18 mouse cellular contexts compared by ENCODE assay signal in genomic region chr7:99902918-99903665, GRCm38 (mm10). TPM values are rescaled to one million over a fixed set of nuclear protein-coding genes. Genes with fewer than 3 reads are reported as not detected.
A peak's percentile ranks its signal among the peaks of the same experiment; 100 is the strongest.
DNase-seq lines count a peak whose midpoint lies in the region; ATAC-seq and TF ChIP-seq lines count a peak whose summit lies in the region.
"Had no signal": no experiment of that assay in that cellular context is flagged by ENCODE, and none has a peak within 500 bp of the region (broad histone marks: within the 10 kb centered on the region; RNA-seq: fewer than 3 reads in every experiment).

No protein-coding gene starts in this region.

- no peaks in the 10 kb centered on the region for H3K9me3 ChIP-seq in forebrain, postnatal 0 days (ENCODE audit: low read length)
- H3K9me3 ChIP-seq in forebrain, embryonic 16.5 days (ENCODE audit: control insufficient read depth, low read length): no peaks in the 10 kb centered on the region
- H3K9me3 ChIP-seq: heart, embryonic 12.5 days; limb, embryonic 13.5 days; liver, embryonic 13.5 days; neural tube, embryonic 15.5 days had no signal

- no peak overlapping the region for H3K4me3 ChIP-seq in forebrain, postnatal 0 days (ENCODE audit: low read depth, low read length)
- H3K4me3 ChIP-seq in forebrain, embryonic 16.5 days (replicated peaks; ENCODE audit: low read length): no peak overlapping the region
- H3K4me3 ChIP-seq in left cerebral cortex, adult 2 months: no peak overlapping the region
- H3K4me3 ChIP-seq: heart, embryonic 12.5 days; limb, embryonic 13.5 days; liver, embryonic 13.5 days; neural tube, embryonic 15.5 days had no signal

- no peaks in the 10 kb centered on the region for H3K4me1 ChIP-seq in forebrain, postnatal 0 days (ENCODE audit: insufficient read depth)
- H3K4me1 ChIP-seq in forebrain, embryonic 16.5 days (replicated peaks; ENCODE audit: control insufficient read depth, insufficient read depth, low read length): no peaks in the 10 kb centered on the region
- H3K4me1 ChIP-seq: neural tube, embryonic 15.5 days had no signal

- intact Hi-C loops in left cerebral cortex, adult 2 months (cut with DNase I): no loop called here
- intact Hi-C loops in left cerebral cortex, postnatal 10 days (cut with DNase I): no loop called here

- DNase-seq in forebrain, postnatal 0 days: no peak
- no peak for DNase-seq in left cerebral cortex, adult 2 months (ENCODE audit: extremely low spot score in 1 of 2, low spot score in 2 of 2)
- no peak for DNase-seq in left cerebral cortex, postnatal 10 days (ENCODE audit: extremely low spot score in 1 of 2, low spot score in 2 of 2)
- DNase-seq in thymus, postnatal 14 days: peak; percentile 62
- no peak for DNase-seq in thymus, adult 18-20 months
- DNase-seq in kidney, postnatal 36 days: no peak
- DNase-seq: cerebellum, adult 8-10 months; heart, postnatal 36 days; liver, embryonic 13.5 days; lung, embryonic 14.5 days; lung, postnatal 36 days had no signal

- no peaks in the 10 kb centered on the region for H3K36me3 ChIP-seq in forebrain, postnatal 0 days (ENCODE audit: insufficient read depth)
- no peaks in the 10 kb centered on the region for H3K36me3 ChIP-seq in forebrain, embryonic 16.5 days (ENCODE audit: control insufficient read depth, insufficient read depth)
- H3K36me3 ChIP-seq: heart, embryonic 12.5 days; limb, embryonic 13.5 days; liver, embryonic 13.5 days; neural tube, embryonic 15.5 days had no signal

- no peak overlapping the region for H3K27ac ChIP-seq in forebrain, postnatal 0 days (ENCODE audit: low read depth, low read length)
- no peak overlapping the region for H3K27ac ChIP-seq in forebrain, embryonic 16.5 days (ENCODE audit: low read length)
- peak overlapping the region; percentile 28; the same call in 1 of the 2 replicates for H3K27ac ChIP-seq in left cerebral cortex, adult 2 months
- H3K27ac ChIP-seq: hindbrain, embryonic 14.5 days; limb, embryonic 13.5 days; liver, embryonic 13.5 days; neural tube, embryonic 15.5 days had no signal

- no peak overlapping the region for H3K4me2 ChIP-seq in forebrain, postnatal 0 days (ENCODE audit: low read depth)
- H3K4me2 ChIP-seq in forebrain, embryonic 16.5 days (ENCODE audit: low read length): no peak overlapping the region
- H3K4me2 ChIP-seq: heart, embryonic 12.5 days; hindbrain, embryonic 14.5 days; limb, embryonic 13.5 days; liver, embryonic 13.5 days; lung, embryonic 14.5 days; neural tube, embryonic 15.5 days had no signal

- no peak for TF ChIP-seq CTCF in forebrain, postnatal 0 days (IDR thresholded peaks at IDR 0.05; ENCODE audit: low read depth)
- no peak for TF ChIP-seq CTCF in left cerebral cortex, adult 2 months (IDR thresholded peaks at IDR 0.05)

- H3K27me3 ChIP-seq in forebrain, postnatal 0 days (ENCODE audit: insufficient read depth, low read length): no peaks in the 10 kb centered on the region
- no peaks in the 10 kb centered on the region for H3K27me3 ChIP-seq in forebrain, embryonic 16.5 days (replicated peaks; ENCODE audit: control insufficient read depth, insufficient read depth, low read length)
- H3K27me3 ChIP-seq: CH12.LX; heart, embryonic 12.5 days; limb, embryonic 13.5 days; liver, embryonic 13.5 days; neural tube, embryonic 15.5 days had no signal

- peak; percentile 40; the same call in 1 of the 2 replicates for ATAC-seq in forebrain, postnatal 0 days
- ATAC-seq in forebrain, embryonic 16.5 days: no peak
- ATAC-seq: intestine, embryonic 16.5 days had no signal

- H3K9ac ChIP-seq in forebrain, postnatal 0 days: no peak overlapping the region
- H3K9ac ChIP-seq in forebrain, embryonic 16.5 days (replicated peaks; ENCODE audit: low read depth, low read length): no peak overlapping the region
- H3K9ac ChIP-seq: heart, embryonic 12.5 days; hindbrain, embryonic 14.5 days; limb, embryonic 13.5 days; liver, embryonic 13.5 days; lung, embryonic 14.5 days; neural tube, embryonic 15.5 days had no signal

- 63% methylated on average over 11 of the region's 11 CpGs for whole genome bisulfite sequencing in forebrain, postnatal 0 days
- 67% methylated on average over 11 of the region's 11 CpGs for WGBS in forebrain, embryonic 16.5 days

RNA-seq across cellular contexts. Expression of gene Spcs2, which starts 39.8 kb away (rescaled TPM):
- 115 and 123 TPM in 2 replicates for total RNA-seq in forebrain, postnatal 0 days (2014; rRNA removed)
- polyA plus RNA-seq in forebrain, postnatal 0 days (2015; fragmentation: Nextera tagmentation; extraction: Ambion mirVana): 235 and 257 TPM in 2 replicates
- 278 and 304 TPM in 2 replicates for polyA plus RNA-seq in forebrain, embryonic 16.5 days (2015; fragmentation: Nextera tagmentation; extraction: Ambion mirVana)
- total RNA-seq in left cerebral cortex, adult 2 months (2021): 10 to 100 TPM; 86.4 to 90.6 TPM
- 10 to 100 TPM; 79.7 to 86.7 TPM for total RNA-seq in left cerebral cortex, postnatal 10 days (2021)

RNA-seq across cellular contexts. Expression of gene Xrra1, which starts 44.2 kb away (rescaled TPM):
- total RNA-seq in forebrain, postnatal 0 days (2014; rRNA removed): 0.62 and 2.0 TPM in 2 replicates
- 1.7 and 2.0 TPM in 2 replicates for polyA plus RNA-seq in forebrain, postnatal 0 days (2015; fragmentation: Nextera tagmentation; extraction: Ambion mirVana)
- polyA plus RNA-seq in forebrain, embryonic 16.5 days (2015; fragmentation: Nextera tagmentation; extraction: Ambion mirVana): 0.60 and 0.70 TPM in 2 replicates
- total RNA-seq in left cerebral cortex, adult 2 months (2021): 1 to 10 TPM in 1 of 2 experiments, under 1 TPM in 1; 0.77 to 1.6 TPM
- total RNA-seq in left cerebral cortex, postnatal 10 days (2021): 1 to 10 TPM; 1.3 to 1.5 TPM
- total RNA-seq: heart, postnatal 36 days had no signal
- polyA plus RNA-seq: liver, embryonic 13.5 days had no signal
